Mouse (Mus musculus) lung, postnatal 14 days (tissue): Measurements from ENCODE around the gene Tubb2b.

Experiments
- DNase-seq: peaks from one replicate; pipeline ENCODE4 v3.0.0; 2021

The Tubb2b gene

GRCm38 (mm10) chr13:34130226-34130731 lies at the start of gene Tubb2b:
Gene Tubb2b, minus strand, starts transcription at chr13:34130466.
- peak; percentile 59 for DNase-seq

GRCm38 (mm10) chr13:34174025-34174424 lies 43.8 kb upstream of the Tubb2b start:
- DNase-seq = no peak

GRCm38 (mm10) chr13:34163304-34163975 lies 33.2 kb upstream of the Tubb2b start:
- no peak for DNase-seq

- DNase-seq = peak; percentile 97
These were observed 32.4 kb upstream of the Tubb2b start, which contains the start of gene Psmg4 for GRCm38 (mm10) chr13:34162491-34163303. Gene Psmg4, plus strand, starts transcription at chr13:34162964.

- no peak for DNase-seq
These were observed 29.7 kb upstream of the Tubb2b start for GRCm38 (mm10) chr13:34159926-34160325.

GRCm38 (mm10) chr13:34157596-34158157 lies 27.4 kb upstream of the Tubb2b start:
- no peak for DNase-seq

- DNase-seq = no peak
These were observed 26.5 kb upstream of the Tubb2b start for GRCm38 (mm10) chr13:34156840-34157185.

- DNase-seq = no peak
These were observed 26.0 kb upstream of the Tubb2b start for GRCm38 (mm10) chr13:34156133-34156839.

GRCm38 (mm10) chr13:34154931-34155272 lies 24.6 kb upstream of the Tubb2b start:
- DNase-seq = peak; percentile 81

- DNase-seq = peak; percentile 82
These were observed 24.1 kb upstream of the Tubb2b start for GRCm38 (mm10) chr13:34154217-34154930.

GRCm38 (mm10) chr13:34153254-34154011 lies 23.2 kb upstream of the Tubb2b start:
- DNase-seq = no peak

GRCm38 (mm10) chr13:34152695-34153094 lies 22.4 kb upstream of the Tubb2b start:
- DNase-seq = no peak

GRCm38 (mm10) chr13:34151425-34151824 lies 21.2 kb upstream of the Tubb2b start:
- DNase-seq = no peak

- no peak for DNase-seq
These were observed 20.2 kb upstream of the Tubb2b start for GRCm38 (mm10) chr13:34150271-34151027.

- no peak for DNase-seq
These were observed 19.4 kb upstream of the Tubb2b start for GRCm38 (mm10) chr13:34149463-34150176.

GRCm38 (mm10) chr13:34148767-34149392 lies 18.6 kb upstream of the Tubb2b start:
- peak; percentile 52 for DNase-seq

GRCm38 (mm10) chr13:34148181-34148580 lies 17.9 kb upstream of the Tubb2b start:
- no peak for DNase-seq

- no peak for DNase-seq
These were observed 16.6 kb upstream of the Tubb2b start for GRCm38 (mm10) chr13:34146916-34147315.

- no peak for DNase-seq
These were observed 13.1 kb upstream of the Tubb2b start for GRCm38 (mm10) chr13:34143389-34143788.

- DNase-seq = no peak
These were observed 6.3 kb upstream of the Tubb2b start for GRCm38 (mm10) chr13:34136605-34137004.
